ENCODE assay signal across 8 mouse cellular contexts in the genomic region with DNA sequence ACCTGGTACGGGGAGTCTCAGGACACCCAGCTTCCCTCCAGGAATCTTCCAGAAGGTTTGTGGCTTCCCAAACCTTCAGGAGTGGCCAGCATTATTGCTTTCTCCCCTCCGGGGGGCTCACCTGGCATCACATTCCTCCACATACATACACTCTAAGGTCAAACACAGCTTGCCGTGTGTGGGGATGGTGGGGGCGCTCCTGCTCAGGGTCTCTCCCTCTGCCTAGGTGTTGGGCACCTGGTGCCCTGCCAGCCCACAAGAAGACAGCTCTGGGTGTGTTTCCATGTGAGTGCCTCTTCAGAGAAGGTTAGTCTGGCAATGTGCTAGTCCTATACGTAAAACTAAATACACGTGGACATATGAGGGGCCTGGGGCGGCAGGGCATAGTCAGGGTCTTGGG. TPM values are rescaled to one million over a fixed set of nuclear protein-coding genes. Genes with fewer than 3 reads are reported as not detected.
DNase-seq lines count a peak whose midpoint lies in the region; ATAC-seq and TF ChIP-seq lines count a peak whose summit lies in the region.

No protein-coding gene starts in this region.

- no peak for TF ChIP-seq CTCF in heart, adult 2 months (IDR thresholded peaks at IDR 0.05)
- TF ChIP-seq CTCF in MEL (IDR thresholded peaks at IDR 0.05 in 2 of 3, conservative IDR thresholded peaks at IDR 0.05 in 1 of 3; ENCODE audit: control insufficient read depth in 1 of 3, insufficient read depth in 1 of 3, low read depth in 2 of 3, low read length in 3 of 3, poor library complexity in 1 of 3, severe bottlenecking in 1 of 3), result no peak
- TF ChIP-seq CTCF in hindbrain, postnatal 0 days (IDR thresholded peaks at IDR 0.05; ENCODE audit: low read depth), result no peak

- TF ChIP-seq POLR2A in heart, adult 2 months (IDR thresholded peaks at IDR 0.05; ENCODE audit: insufficient read depth, low read depth, low read length), result no peak
- TF ChIP-seq POLR2A in MEL (IDR thresholded peaks at IDR 0.05; ENCODE audit: control insufficient read depth in 1 of 2, insufficient read depth in 1 of 2, low read depth in 1 of 2, low read length in 2 of 2, poor library complexity in 1 of 2), result no peak
- TF ChIP-seq POLR2A in myocyte (IDR thresholded peaks at IDR 0.05; ENCODE audit: insufficient read length, low read depth), result no peak

- no peak overlapping the region for H3K9ac ChIP-seq in heart, adult 2 months (ENCODE audit: low read depth, low read length)
- H3K9ac ChIP-seq in MEL (ENCODE audit: control insufficient read depth, low read depth, low read length, poor library complexity, severe bottlenecking), result peak overlapping the region; percentile 97
- H3K9ac ChIP-seq in hindbrain, postnatal 0 days (replicated peaks; ENCODE audit: low read length), result no peak overlapping the region

- TF ChIP-seq RAD21 in MEL (IDR thresholded peaks at IDR 0.05; ENCODE audit: low read depth, low read length), result no peak

- no peak overlapping the region for H3ac ChIP-seq in myocyte (ENCODE audit: control insufficient read depth, insufficient read length)

- no peaks in the 10 kb centered on the region for H3K36me3 ChIP-seq in heart, embryonic 10.5 days
- no peaks in the 10 kb centered on the region for H3K36me3 ChIP-seq in heart, adult 2 months (ENCODE audit: control insufficient read depth, insufficient read depth, low read length)
- H3K36me3 ChIP-seq in MEL (ENCODE audit: control insufficient read depth in 1 of 2, insufficient read depth in 2 of 2, low read length in 2 of 2) (peaks cover 0 to 4% of the 10 kb centered on the region in 2 experiments; a peak in 1 of 4 replicates), myocyte (ENCODE audit: control insufficient read depth, insufficient read depth) (no peaks in the 10 kb centered on the region)
- H3K36me3 ChIP-seq in hindbrain, postnatal 0 days (ENCODE audit: insufficient read depth, low read length), result no peaks in the 10 kb centered on the region

- H3K79me2 ChIP-seq in heart, adult 2 months (replicated peaks; ENCODE audit: control insufficient read depth, insufficient read depth, low read length), result no peaks in the 10 kb centered on the region
- H3K79me2 ChIP-seq in MEL (ENCODE audit: control insufficient read depth, insufficient read depth, low read length, poor library complexity), result peaks cover 5% of the 10 kb centered on the region
- no peaks in the 10 kb centered on the region for H3K79me2 ChIP-seq in myocyte (ENCODE audit: control insufficient read depth, insufficient read depth)

- peaks cover 33% of the 10 kb centered on the region for H3K4me1 ChIP-seq in heart, embryonic 10.5 days
- H3K4me1 ChIP-seq in heart, adult 2 months (ENCODE audit: control insufficient read depth, insufficient read depth, low read length), result peaks cover 1% of the 10 kb centered on the region; the same call in 1 of the 2 replicates
- H3K4me1 ChIP-seq in MEL (ENCODE audit: control insufficient read depth in 1 of 2, insufficient read depth in 2 of 2, low read length in 2 of 2), result peaks cover 0 to 9% of the 10 kb centered on the region in 2 experiments; a peak in 2 of 4 replicates
- H3K4me1 ChIP-seq in hindbrain, postnatal 0 days (ENCODE audit: insufficient read depth, low read length), result 0 out of 2 replicates have a peak, but pooled peaks cover 7% of the 10 kb centered on the region

- 37% methylated on average over 7 of the region's 7 CpGs for WGBS in heart, embryonic 10.5 days
- WGBS in heart, adult 2 months, result 78% methylated on average over 7 of the region's 7 CpGs
- 48% methylated on average over 7 of the region's 7 CpGs for WGBS in hindbrain, postnatal 0 days

- H3K27ac ChIP-seq in heart, embryonic 10.5 days, result no peak overlapping the region; the same call in 1 of the 2 replicates
- H3K27ac ChIP-seq in heart, adult 2 months, result no peak overlapping the region
- H3K27ac ChIP-seq in MEL (ENCODE audit: control insufficient read depth, low read depth, low read length), result peak overlapping the region; percentile 33
- H3K27ac ChIP-seq in hindbrain, postnatal 0 days, result no peak overlapping the region

- peak overlapping the region; percentile 92 for H3K4me2 ChIP-seq in hindbrain, postnatal 0 days (ENCODE audit: low read depth, low read length)
- H3K4me2 ChIP-seq in myocyte (ENCODE audit: low read depth), result peak overlapping the region; percentile 97

- no peak for DNase-seq in heart, embryonic 10.5 days (ENCODE audit: low spot score)
- DNase-seq in heart, adult 2 months, result no peak
- no peak for DNase-seq in MEL (ENCODE audit: low read depth, low spot score)
- no peak for DNase-seq in hindbrain, postnatal 0 days (ENCODE audit: low spot score)
- DNase-seq in cerebellum, postnatal 4 days (ENCODE audit: low spot score in 2 of 2), result no peak
- no peak for DNase-seq in ovary, postnatal 36 days (ENCODE audit: low spot score)
- DNase-seq in adrenal gland, postnatal 4 days (ENCODE audit: low spot score in 2 of 2), result no peak

- intact Hi-C loops in heart, adult 2 months (cut with DNase I), result no loop called here

- peaks cover 57% of the 10 kb centered on the region for H3K27me3 ChIP-seq in heart, embryonic 10.5 days (ENCODE audit: insufficient read depth, poor library complexity, severe bottlenecking)
- no peaks in the 10 kb centered on the region for H3K27me3 ChIP-seq in heart, adult 2 months (ENCODE audit: control insufficient read depth, insufficient read depth, low read length)
- H3K27me3 ChIP-seq in MEL (ENCODE audit: control insufficient read depth in 1 of 2, insufficient read depth in 2 of 2, low read length in 2 of 2), result no peaks in the 10 kb centered on the region; a peak in 1 of 4 replicates
- no peaks in the 10 kb centered on the region for H3K27me3 ChIP-seq in hindbrain, postnatal 0 days (ENCODE audit: insufficient read depth, low read length)
- no peaks in the 10 kb centered on the region for H3K27me3 ChIP-seq in myocyte (ENCODE audit: control insufficient read depth, insufficient read depth, insufficient read length)

- peak overlapping the region; percentile 66 for H3K4me3 ChIP-seq in heart, embryonic 10.5 days
- H3K4me3 ChIP-seq in heart, adult 2 months, result no peak overlapping the region
- peak overlapping the region in 1 of 2 experiments; percentile 94; a peak in 2 of 4 replicates for H3K4me3 ChIP-seq in MEL (ENCODE audit: control insufficient read depth in 1 of 2, insufficient read depth in 1 of 2, low read depth in 2 of 2, low read length in 2 of 2)
- H3K4me3 ChIP-seq in hindbrain, postnatal 0 days (ENCODE audit: low read length), result peak overlapping the region; percentile 60; the same call in 1 of the 2 replicates
- peak overlapping the region; percentile 39 for H3K4me3 ChIP-seq in myocyte

- H3K9me3 ChIP-seq in heart, embryonic 10.5 days, result no peaks in the 10 kb centered on the region
- no peaks in the 10 kb centered on the region for H3K9me3 ChIP-seq in MEL (replicated peaks; ENCODE audit: insufficient read depth, low read length)
- H3K9me3 ChIP-seq in hindbrain, postnatal 0 days (ENCODE audit: low read length), result no peaks in the 10 kb centered on the region

- no peak for ATAC-seq in hindbrain, postnatal 0 days

- no peak for TF ChIP-seq EP300 in heart, adult 2 months (IDR thresholded peaks at IDR 0.05; ENCODE audit: insufficient read depth, low read depth, low read length)
- TF ChIP-seq EP300 in MEL (IDR thresholded peaks at IDR 0.05; ENCODE audit: low read depth in 1 of 2, low read length in 2 of 2), result no peak

RNA-seq across cellular contexts. Expression of gene Phf19, which starts 1.2 kb away (rescaled TPM):
- polyA plus RNA-seq in heart, embryonic 10.5 days (2016; fragmentation: Nextera tagmentation; extraction: Ambion mirVana), result 3.1 and 3.9 TPM in 2 replicates
- 1 to 10 TPM in 1 of 2 experiments, under 1 TPM in 1; 0.76 to 1.1 TPM for total RNA-seq in heart, adult 2 months (2021)
- polyA plus RNA-seq in heart, adult 2 months (2012; rRNA removed), result 0.80 and 0.91 TPM in 2 replicates
- 10.2 and 10.9 TPM in 2 replicates for total RNA-seq in MEL (2012; rRNA removed)
- polyA plus RNA-seq in MEL (2012; ENCODE audit: insufficient read depth in 1 of 2, insufficient read length in 2 of 2, low read depth in 1 of 2, low replicate concordance in 2 of 2, missing spikeins in 1 of 2) (10 to 100 TPM in 1 of 2 experiments, not detected in 1; 26.2 TPM), myocyte (2012; fragmentation: generic; extraction: Trizol) (4.3 TPM)
- 1.7 and 2.5 TPM in 2 replicates for total RNA-seq in hindbrain, postnatal 0 days (2014; rRNA removed)
- 1.3 and 3.1 TPM in 2 replicates for polyA plus RNA-seq in hindbrain, postnatal 0 days (2015; fragmentation: Nextera tagmentation; extraction: Ambion mirVana)
- total RNA-seq in adrenal gland, postnatal 4 days (2021), result 10 to 100 TPM in 1 of 2 experiments, 1 to 10 TPM in 1; 8.3 to 10.4 TPM

RNA-seq across cellular contexts. Expression of gene Psmd5, which starts 37.8 kb away (rescaled TPM):
- polyA plus RNA-seq in heart, embryonic 10.5 days (2016; fragmentation: Nextera tagmentation; extraction: Ambion mirVana), result 77.5 and 96.6 TPM in 2 replicates
- 10 to 100 TPM; 11.3 to 12.9 TPM for total RNA-seq in heart, adult 2 months (2021)
- polyA plus RNA-seq in heart, adult 2 months (2012; rRNA removed), result 8.1 and 13.8 TPM in 2 replicates
- 48.1 and 63.0 TPM in 2 replicates for total RNA-seq in MEL (2012; rRNA removed)
- polyA plus RNA-seq in MEL (2012; ENCODE audit: insufficient read depth in 1 of 2, insufficient read length in 2 of 2, low read depth in 1 of 2, low replicate concordance in 2 of 2, missing spikeins in 1 of 2), result 10 to 100 TPM in 1 of 2 experiments, not detected in 1; 70.3 TPM
- total RNA-seq in hindbrain, postnatal 0 days (2014; rRNA removed), result 37.6 and 39.4 TPM in 2 replicates
- polyA plus RNA-seq in hindbrain, postnatal 0 days (2015; fragmentation: Nextera tagmentation; extraction: Ambion mirVana), result 74.6 and 80.0 TPM in 2 replicates
- 27.2 TPM for polyA plus RNA-seq in myocyte (2012; fragmentation: generic; extraction: Trizol)
- total RNA-seq in adrenal gland, postnatal 4 days (2021), result 10 to 100 TPM; 41.5 to 41.7 TPM

RNA-seq across cellular contexts. Expression of gene Cutal, which starts 38.4 kb away (rescaled TPM):
- polyA plus RNA-seq in heart, embryonic 10.5 days (2016; fragmentation: Nextera tagmentation; extraction: Ambion mirVana), result 0.31 TPM in 1 of 2 replicates, not detected in the other
- under 1 TPM; 0.37 to 0.61 TPM for total RNA-seq in heart, adult 2 months (2021)
- 1.7 and 2.9 TPM in 2 replicates for polyA plus RNA-seq in heart, adult 2 months (2012; rRNA removed)
- not detected in 2 replicates for total RNA-seq in MEL (2012; rRNA removed)
- polyA plus RNA-seq in MEL (2012; ENCODE audit: insufficient read depth in 1 of 2, insufficient read length in 2 of 2, low read depth in 1 of 2, low replicate concordance in 2 of 2, missing spikeins in 1 of 2) (not detected), myocyte (2012; fragmentation: generic; extraction: Trizol) (not detected)
- total RNA-seq in hindbrain, postnatal 0 days (2014; rRNA removed), result 0.26 and 0.65 TPM in 2 replicates
- polyA plus RNA-seq in hindbrain, postnatal 0 days (2015; fragmentation: Nextera tagmentation; extraction: Ambion mirVana), result 0.20 and 0.37 TPM in 2 replicates
- total RNA-seq in adrenal gland, postnatal 4 days (2021), result 1 to 10 TPM; 2.4 to 3.0 TPM

RNA-seq across cellular contexts. Expression of gene Traf1, which starts 49.0 kb away (rescaled TPM):
- polyA plus RNA-seq in heart, embryonic 10.5 days (2016; fragmentation: Nextera tagmentation; extraction: Ambion mirVana), result 0.78 and 0.85 TPM in 2 replicates
- 1 to 10 TPM; 1.2 TPM for total RNA-seq in heart, adult 2 months (2021)
- polyA plus RNA-seq in heart, adult 2 months (2012; rRNA removed), result 2.0 and 2.5 TPM in 2 replicates
- 0.04 TPM in 1 of 2 replicates, not detected in the other for total RNA-seq in MEL (2012; rRNA removed)
- polyA plus RNA-seq in MEL (2012; ENCODE audit: insufficient read depth in 1 of 2, insufficient read length in 2 of 2, low read depth in 1 of 2, low replicate concordance in 2 of 2, missing spikeins in 1 of 2), result under 1 TPM in 1 of 2 experiments, not detected in 1; 0.03 TPM
- 1.0 and 2.6 TPM in 2 replicates for total RNA-seq in hindbrain, postnatal 0 days (2014; rRNA removed)
- polyA plus RNA-seq in hindbrain, postnatal 0 days (2015; fragmentation: Nextera tagmentation; extraction: Ambion mirVana), result 3.4 and 3.9 TPM in 2 replicates
- polyA plus RNA-seq in myocyte (2012; fragmentation: generic; extraction: Trizol), result 1.1 TPM
- total RNA-seq in adrenal gland, postnatal 4 days (2021), result 1 to 10 TPM; 2.1 to 3.4 TPM
